Mouse (Mus musculus) yolk sac, embryonic 10.5 days (tissue): ENCODE results near the gene Ppp2r5c.

ENCODE experiments used
- DNase-seq: peaks from one replicate; pipeline ENCODE4 v3.0.0-alpha.2; 2017; ENCODE audit warnings: low spot score

The Ppp2r5c gene

DNA sequence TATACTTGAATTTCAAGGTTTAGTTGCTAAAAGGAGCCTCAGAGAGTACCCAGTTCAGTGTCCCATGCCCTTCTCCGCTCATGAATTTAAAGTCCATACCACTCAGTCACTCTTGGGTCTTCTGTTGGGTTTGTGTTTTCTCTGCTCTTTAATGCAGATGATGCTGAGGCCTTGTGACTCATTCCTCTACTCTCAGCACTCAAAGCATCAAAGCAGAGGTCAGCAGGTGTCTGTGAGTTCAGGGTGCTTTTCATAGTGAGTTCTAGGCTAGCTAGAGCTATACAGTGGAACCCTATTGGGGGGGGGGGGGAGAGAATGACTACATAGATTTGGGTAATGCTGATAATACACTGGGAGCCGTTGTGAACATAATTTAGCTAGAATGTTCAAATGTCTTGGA is 163.8 kb downstream of the Ppp2r5c start:
- DNase-seq, result no peak

- DNase-seq, result no peak
These were observed 183.1 kb downstream of the Ppp2r5c start for GRCm38 (mm10) chr12:110630056-110630455.
